Mouse (Mus musculus) hematopoietic stem cell, adult 5-6 weeks (primary cell): ENCODE measurements around the gene Slc4a4. TPM values are rescaled to one million over a fixed set of nuclear protein-coding genes. Genes with fewer than 3 reads are reported as not detected.

ENCODE experiments used
- ATAC-seq, 2 experiments: fragments of 125-278 bp in 1 of 2; replicated peaks in 1 of 2; 2 replicates each; pipeline ENCODE4 v1.8.0; 2016 to 2017; ENCODE audit warnings: inconsistent platforms in 2 of 2, mild to moderate bottlenecking in 2 of 2, moderate number of reproducible peaks in 2 of 2, low read depth in 1 of 2, moderate TSS enrichment in 1 of 2; ENCODE audit not compliant: low FRiP score in 2 of 2, poor library complexity in 2 of 2, severe bottlenecking in 2 of 2, insufficient read depth in 1 of 2, low TSS enrichment in 1 of 2
- total RNA-seq: library from RNA; stranded (forward); fragments of 172-1452, 232-1000 nt; gene quantifications from 2 replicates; pipeline ENCODE4 v1.2.3, GENCODE M21; 2017

Slc4a4 gene
- total RNA-seq: 0.05 and 0.13 TPM in 2 replicates

- ATAC-seq: no peak
Observed at GRCm38 (mm10) chr5:88886668-88887555, at the start of gene Slc4a4. TSS of gene Slc4a4 (plus strand) at chr5:88886818.

GRCm38 (mm10) chr5:88840080-88840798, 46.4 kb upstream of the Slc4a4 start:
- peak; percentile 32 to 65; a peak in 3 of 4 replicates for ATAC-seq

GRCm38 (mm10) chr5:88857311-88857710, 29.3 kb upstream of the Slc4a4 start:
- ATAC-seq: no peak

GRCm38 (mm10) chr5:88857801-88858200, 28.8 kb upstream of the Slc4a4 start:
- ATAC-seq: no peak

GRCm38 (mm10) chr5:88858226-88858625, 28.4 kb upstream of the Slc4a4 start:
- no peak for ATAC-seq

- peak in 1 of 2 experiments; percentile 37; a peak in 1 of 4 replicates for ATAC-seq
Observed at GRCm38 (mm10) chr5:88862163-88862562, 24.5 kb upstream of the Slc4a4 start.

- no peak for ATAC-seq
Observed at GRCm38 (mm10) chr5:88862794-88863193, 23.8 kb upstream of the Slc4a4 start.

GRCm38 (mm10) chr5:88884101-88884500, 2.5 kb upstream of the Slc4a4 start:
- ATAC-seq: peak; percentile 30 to 50; a peak in 2 of 4 replicates

GRCm38 (mm10) chr5:88885503-88885902, 1.1 kb upstream of the Slc4a4 start:
- ATAC-seq: no peak

GRCm38 (mm10) chr5:88885944-88886343, 674 bp upstream of the Slc4a4 start:
- ATAC-seq: no peak

- ATAC-seq: no peak
Observed at GRCm38 (mm10) chr5:88886349-88886667, 310 bp upstream of the Slc4a4 start.

GRCm38 (mm10) chr5:88887556-88888412, 1.2 kb downstream of the Slc4a4 start:
- ATAC-seq: peak; percentile 30 to 43; a peak in 3 of 4 replicates

GRCm38 (mm10) chr5:88888413-88888700, 1.7 kb downstream of the Slc4a4 start:
- ATAC-seq: peak; percentile 30 to 46; a peak in 2 of 4 replicates

- ATAC-seq: no peak
Observed at GRCm38 (mm10) chr5:88889326-88889725, 2.7 kb downstream of the Slc4a4 start.

GRCm38 (mm10) chr5:88890146-88890545, 3.5 kb downstream of the Slc4a4 start:
- no peak for ATAC-seq

GRCm38 (mm10) chr5:88896574-88896973, 10.0 kb downstream of the Slc4a4 start:
- ATAC-seq: no peak

GRCm38 (mm10) chr5:88903111-88903510, 16.5 kb downstream of the Slc4a4 start:
- ATAC-seq: no peak

GRCm38 (mm10) chr5:88903526-88903925, 16.9 kb downstream of the Slc4a4 start:
- no peak for ATAC-seq
